Mouse (Mus musculus) megakaryocyte, embryonic 14.5 days (primary cell): ENCODE data around the gene Fdxacb1. TPM values are rescaled to one million over a fixed set of nuclear protein-coding genes. Genes with fewer than 3 reads are reported as not detected.

Source experiments
- H3K27me3 ChIP-seq: replicated peaks from 2 replicates; pipeline ENCODE3; 2012; ENCODE audit warnings: inconsistent platforms
- H3K36me3 ChIP-seq: replicated peaks from 2 replicates; pipeline ENCODE3; 2012; ENCODE audit warnings: low read length, inconsistent platforms, mixed read lengths
- H3K4me1 ChIP-seq: 2 replicates; pipeline ENCODE4 v1.6.1; 2012; ENCODE audit warnings: inconsistent platforms
- H3K4me3 ChIP-seq: replicated peaks from 2 replicates; pipeline ENCODE3; 2012; ENCODE audit warnings: moderate library complexity, mild to moderate bottlenecking, inconsistent platforms
- H3K9me3 ChIP-seq: 2 replicates; pipeline ENCODE4 v1.6.1; 2012; ENCODE audit warnings: inconsistent platforms
- FLI1 ChIP-seq: IDR thresholded peaks from 2 replicates; pipeline ENCODE4 v1.6.1; 2012; ENCODE audit warnings: low read length, inconsistent platforms, mixed read lengths
- GATA1 ChIP-seq: IDR thresholded peaks from 3 replicates; pipeline ENCODE4 v1.6.1; 2012; ENCODE audit warnings: mixed read lengths, low read length, inconsistent platforms, borderline replicate concordance
- polyA plus RNA-seq: library from polyadenylated mRNA; stranded (reverse); fragments of >175 nt; gene quantifications from 2 replicates; pipeline ENCODE4 v1.2.3, GENCODE M21; 2012; ENCODE audit warnings: low replicate concordance; ENCODE audit not compliant: insufficient read depth

Fdxacb1 gene
- polyA plus RNA-seq: 0.38 TPM in 1 of 2 replicates, not detected in the other

- Histone ChIP-seq H3K4me1 (peaks cover 30% of the 10 kb centered on the region), H3K4me3 (peak within 1 kb of the TSS; percentile 99), H3K9me3 (no peaks in the 10 kb centered on the region), H3K27me3 (no peaks in the 10 kb centered on the region), H3K36me3 (peaks cover 32% of the 10 kb centered on the region)
- no peak for TF ChIP-seq GATA1
- no peak for TF ChIP-seq FLI1
These were observed at the start of gene Fdxacb1 for GRCm38 (mm10) chr9:50768107-50769002. Fdxacb1 (plus strand) TSS chr9:50768236.

- Histone ChIP-seq H3K36me3 (no peaks in the 10 kb centered on the region), H3K4me3 (no peak overlapping the region), H3K4me1 (peaks cover 11% of the 10 kb centered on the region; the same call in 1 of the 2 replicates), H3K27me3 (peaks cover 63% of the 10 kb centered on the region), H3K9me3 (no peaks in the 10 kb centered on the region)
- TF ChIP-seq FLI1 (no peak), GATA1 (no peak)
These were observed 49.2 kb upstream of the Fdxacb1 start for GRCm38 (mm10) chr9:50718878-50719277.

GRCm38 (mm10) chr9:50721061-50721460, 47.0 kb upstream of the Fdxacb1 start:
- TF ChIP-seq FLI1 (no peak), GATA1 (no peak)
- peaks cover 11% of the 10 kb centered on the region; the same call in 1 of the 2 replicates for H3K4me1 ChIP-seq
- no peaks in the 10 kb centered on the region for H3K9me3 ChIP-seq
- H3K36me3 ChIP-seq: no peaks in the 10 kb centered on the region
- H3K4me3 ChIP-seq: no peak overlapping the region
- peaks cover 67% of the 10 kb centered on the region for H3K27me3 ChIP-seq

GRCm38 (mm10) chr9:50722451-50722911, 45.6 kb upstream of the Fdxacb1 start:
- no peaks in the 10 kb centered on the region for H3K9me3 ChIP-seq
- H3K27me3 ChIP-seq: peaks cover 67% of the 10 kb centered on the region
- no peak overlapping the region for H3K4me3 ChIP-seq
- TF ChIP-seq GATA1: no peak
- no peak for TF ChIP-seq FLI1
- H3K4me1 ChIP-seq: peaks cover 10% of the 10 kb centered on the region
- no peaks in the 10 kb centered on the region for H3K36me3 ChIP-seq

GRCm38 (mm10) chr9:50723406-50723805, 44.6 kb upstream of the Fdxacb1 start:
- peaks cover 67% of the 10 kb centered on the region for H3K27me3 ChIP-seq

GRCm38 (mm10) chr9:50724147-50724546, 43.9 kb upstream of the Fdxacb1 start:
- no peak overlapping the region for H3K4me3 ChIP-seq
- H3K4me1 ChIP-seq: peaks cover 21% of the 10 kb centered on the region
- TF ChIP-seq GATA1: no peak
- no peak for TF ChIP-seq FLI1
- no peaks in the 10 kb centered on the region for H3K36me3 ChIP-seq
- H3K9me3 ChIP-seq: no peaks in the 10 kb centered on the region
- peaks cover 70% of the 10 kb centered on the region for H3K27me3 ChIP-seq

More at GRCm38 (mm10) chr9:50723406-50723805, 44.6 kb upstream of the Fdxacb1 start:
- Histone ChIP-seq H3K4me1 (peaks cover 18% of the 10 kb centered on the region), H3K9me3 (no peaks in the 10 kb centered on the region), H3K36me3 (no peaks in the 10 kb centered on the region), H3K4me3 (no peak overlapping the region)
- TF ChIP-seq FLI1 (no peak), GATA1 (no peak)

- peaks cover 69% of the 10 kb centered on the region for H3K27me3 ChIP-seq
- no peaks in the 10 kb centered on the region for H3K9me3 ChIP-seq
- no peak overlapping the region for H3K4me3 ChIP-seq
- no peaks in the 10 kb centered on the region for H3K36me3 ChIP-seq
- TF ChIP-seq FLI1: no peak
- no peak for TF ChIP-seq GATA1
- H3K4me1 ChIP-seq: peaks cover 28% of the 10 kb centered on the region
These were observed 43.2 kb upstream of the Fdxacb1 start for GRCm38 (mm10) chr9:50724661-50725330.

GRCm38 (mm10) chr9:50725921-50726590, 42.0 kb upstream of the Fdxacb1 start:
- Histone ChIP-seq H3K4me1 (peaks cover 30% of the 10 kb centered on the region), H3K36me3 (no peaks in the 10 kb centered on the region), H3K9me3 (no peaks in the 10 kb centered on the region), H3K4me3 (no peak overlapping the region), H3K27me3 (peaks cover 68% of the 10 kb centered on the region)
- TF ChIP-seq FLI1 (no peak), GATA1 (no peak)

GRCm38 (mm10) chr9:50727171-50727924, 40.7 kb upstream of the Fdxacb1 start:
- TF ChIP-seq GATA1: no peak
- TF ChIP-seq FLI1: no peak
- peak overlapping the region; percentile 94 for H3K4me3 ChIP-seq
- no peaks in the 10 kb centered on the region for H3K9me3 ChIP-seq
- H3K27me3 ChIP-seq: peaks cover 68% of the 10 kb centered on the region
- no peaks in the 10 kb centered on the region for H3K36me3 ChIP-seq
- peaks cover 30% of the 10 kb centered on the region for H3K4me1 ChIP-seq
